10 mouse cellular contexts compared by ENCODE assay signal in genomic region chr8:121374284-121374683, GRCm38 (mm10).
DNase-seq lines count a peak whose midpoint lies in the region; ATAC-seq lines count a peak whose summit lies in the region.
"Had no signal": no experiment of that assay in that cellular context is flagged by ENCODE, and none has a peak within 500 bp of the region (broad histone marks: within the 10 kb centered on the region; RNA-seq: fewer than 3 reads in every experiment).

No protein-coding gene starts in this region.

- no peak for DNase-seq in hindbrain, embryonic 10.5 days (ENCODE audit: low spot score)
- peak; percentile 91 for DNase-seq in midbrain, embryonic 11.5 days (ENCODE audit: low spot score, missing footprints)
- DNase-seq in ZHBTc4 (ENCODE audit: low read depth, low spot score), result peak; percentile 75
- DNase-seq in retina, postnatal 1 day, result peak; percentile 30
- no peak for DNase-seq in layer of hippocampus, postnatal 36 days
- DNase-seq: adrenal gland, postnatal 25 days; kidney, adult 11 months had no signal

- H3K36me3 ChIP-seq in hindbrain, embryonic 10.5 days, result no peaks in the 10 kb centered on the region
- no peaks in the 10 kb centered on the region for H3K36me3 ChIP-seq in hindbrain, embryonic 16.5 days (ENCODE audit: control insufficient read depth, insufficient read depth, low read length)
- no peaks in the 10 kb centered on the region for H3K36me3 ChIP-seq in midbrain, embryonic 11.5 days (ENCODE audit: control insufficient read depth, insufficient read depth, low read length)
- H3K36me3 ChIP-seq in midbrain, embryonic 16.5 days (ENCODE audit: control insufficient read depth, insufficient read depth, low read length), result no peaks in the 10 kb centered on the region
- H3K36me3 ChIP-seq: stomach, embryonic 15.5 days had no signal

- WGBS in hindbrain, embryonic 10.5 days, result 34% methylated on average over 9 of the region's 9 CpGs
- WGBS in hindbrain, embryonic 16.5 days, result 35% methylated on average over 9 of the region's 9 CpGs
- 25% methylated on average over 9 of the region's 9 CpGs for WGBS in midbrain, embryonic 11.5 days
- WGBS in midbrain, embryonic 16.5 days, result 24% methylated on average over 9 of the region's 9 CpGs

- peaks cover 62% of the 10 kb centered on the region for H3K4me1 ChIP-seq in hindbrain, embryonic 10.5 days (replicated peaks)
- H3K4me1 ChIP-seq in hindbrain, embryonic 16.5 days (ENCODE audit: control insufficient read depth, insufficient read depth, low read depth, low read length), result peaks cover 3% of the 10 kb centered on the region; the same call in 1 of the 2 replicates
- H3K4me1 ChIP-seq in midbrain, embryonic 11.5 days (ENCODE audit: control insufficient read depth, insufficient read depth, low read length), result peaks cover 7% of the 10 kb centered on the region
- H3K4me1 ChIP-seq in midbrain, embryonic 16.5 days (ENCODE audit: control insufficient read depth, insufficient read depth, low read length), result no peaks in the 10 kb centered on the region

- H3K4me2 ChIP-seq in hindbrain, embryonic 16.5 days (ENCODE audit: low read length), result no peak overlapping the region
- H3K4me2 ChIP-seq in midbrain, embryonic 11.5 days, result no peak overlapping the region
- H3K4me2 ChIP-seq in midbrain, embryonic 16.5 days (ENCODE audit: low read length), result no peak overlapping the region
- H3K4me2 ChIP-seq: stomach, embryonic 15.5 days had no signal

- peaks cover 22% of the 10 kb centered on the region for H3K27me3 ChIP-seq in hindbrain, embryonic 10.5 days (ENCODE audit: insufficient read depth, poor library complexity, severe bottlenecking)
- no peaks in the 10 kb centered on the region for H3K27me3 ChIP-seq in hindbrain, embryonic 16.5 days (replicated peaks; ENCODE audit: control insufficient read depth, insufficient read depth, low read length)
- H3K27me3 ChIP-seq in midbrain, embryonic 11.5 days (ENCODE audit: control insufficient read depth, insufficient read depth, low read length), result no peaks in the 10 kb centered on the region
- no peaks in the 10 kb centered on the region; the same call in 1 of the 2 replicates for H3K27me3 ChIP-seq in midbrain, embryonic 16.5 days (ENCODE audit: control insufficient read depth, insufficient read depth, low read depth, low read length)
- H3K27me3 ChIP-seq: stomach, embryonic 15.5 days had no signal

- no peak overlapping the region for H3K4me3 ChIP-seq in hindbrain, embryonic 10.5 days
- no peak overlapping the region for H3K4me3 ChIP-seq in hindbrain, embryonic 16.5 days (ENCODE audit: low read length)
- no peak overlapping the region for H3K4me3 ChIP-seq in midbrain, embryonic 11.5 days (ENCODE audit: low read depth, low read length)
- H3K4me3 ChIP-seq in midbrain, embryonic 16.5 days (ENCODE audit: low read depth, low read length), result no peak overlapping the region
- H3K4me3 ChIP-seq: stomach, embryonic 15.5 days had no signal

- no peaks in the 10 kb centered on the region for H3K9me3 ChIP-seq in hindbrain, embryonic 10.5 days
- no peaks in the 10 kb centered on the region for H3K9me3 ChIP-seq in hindbrain, embryonic 16.5 days (ENCODE audit: control insufficient read depth, low read length)
- no peaks in the 10 kb centered on the region for H3K9me3 ChIP-seq in midbrain, embryonic 11.5 days (ENCODE audit: control insufficient read depth, low read length)
- H3K9me3 ChIP-seq in midbrain, embryonic 16.5 days (replicated peaks; ENCODE audit: control insufficient read depth, low read length, poor library complexity, severe bottlenecking), result no peaks in the 10 kb centered on the region
- H3K9me3 ChIP-seq: stomach, embryonic 15.5 days had no signal

- H3K9ac ChIP-seq in hindbrain, embryonic 16.5 days (ENCODE audit: low read depth, low read length), result no peak overlapping the region
- H3K9ac ChIP-seq in midbrain, embryonic 11.5 days (ENCODE audit: low read length), result no peak overlapping the region
- H3K9ac ChIP-seq in midbrain, embryonic 16.5 days (ENCODE audit: low read depth, low read length), result no peak overlapping the region
- H3K9ac ChIP-seq: stomach, embryonic 15.5 days had no signal

- peak overlapping the region; percentile 24; the same call in 1 of the 2 replicates for H3K27ac ChIP-seq in hindbrain, embryonic 10.5 days
- H3K27ac ChIP-seq in hindbrain, embryonic 16.5 days (ENCODE audit: low read depth, low read length), result no peak overlapping the region
- H3K27ac ChIP-seq in midbrain, embryonic 11.5 days (ENCODE audit: low read depth, low read length), result no peak overlapping the region
- H3K27ac ChIP-seq in midbrain, embryonic 16.5 days (ENCODE audit: low read length), result no peak overlapping the region
- H3K27ac ChIP-seq: stomach, embryonic 15.5 days had no signal

- no peak for ATAC-seq in hindbrain, embryonic 16.5 days
- ATAC-seq in midbrain, embryonic 11.5 days (ENCODE audit: low FRiP score), result no peak
- no peak for ATAC-seq in midbrain, embryonic 16.5 days

Comparison
In these comparisons a context has a peak if more than half of its experiments do, and no peak if none do; other contexts are left out.
1. DNase-seq: peak in midbrain, embryonic 11.5 days (single experiment), ZHBTc4 (single experiment) and retina, postnatal 1 day (single experiment); none in hindbrain, embryonic 10.5 days (single experiment) and layer of hippocampus, postnatal 36 days (0 of 2).